Mouse (Mus musculus): ENCODE results near the gene Olfr1217.
"Not testable (repeated sequence)": the region's sequence is repeated elsewhere in the genome, so short reads cannot be mapped to it uniquely, and the experiment has no call there.

The Olfr1217 gene

GRCm38 (mm10) chr2:89031965-89032364, at the start of gene Olfr1217:
Olfr1217 (minus strand) TSS chr2:89032065.
- no peak for DNase-seq (ENCODE audit: low spot score)

GRCm38 (mm10) chr2:89081487-89081886, 49.6 kb upstream of the Olfr1217 start:
- no peak for DNase-seq (ENCODE audit: low spot score)

- DNase-seq (ENCODE audit: low spot score) = no peak
These were observed 29.2 kb upstream of the Olfr1217 start, which contains the start of gene Olfr1218 for GRCm38 (mm10) chr2:89061087-89061486. Olfr1218 (minus strand) TSS chr2:89061187.

- DNase-seq (ENCODE audit: low spot score) = not testable (repeated sequence)
These were observed 10.4 kb downstream of the Olfr1217 start for GRCm38 (mm10) chr2:89021436-89021835.

GRCm38 (mm10) chr2:89018240-89018639, 13.6 kb downstream of the Olfr1217 start, which contains the start of gene Olfr1216:
Olfr1216 (minus strand) TSS chr2:89018340.
- DNase-seq (ENCODE audit: low spot score) = no peak

GRCm38 (mm10) chr2:89006873-89007272, 25.0 kb downstream of the Olfr1217 start, which contains the start of gene Olfr1215:
Olfr1215 (minus strand) TSS chr2:89006973.
- DNase-seq (ENCODE audit: low spot score) = no peak

- DNase-seq (ENCODE audit: low spot score) = no peak
These were observed 39.3 kb downstream of the Olfr1217 start, which contains the start of gene Olfr1214 for GRCm38 (mm10) chr2:88992553-88992952. Olfr1214 (minus strand) TSS chr2:88992653.

- DNase-seq (ENCODE audit: low spot score) = no peak
These were observed 51.7 kb downstream of the Olfr1217 start, which contains the start of gene Gm13762 for GRCm38 (mm10) chr2:88980181-88980580. Gm13762 (minus strand) TSS chr2:88980281.

Data from left cerebral cortex, adult 11 months (tissue).